Mouse (Mus musculus): ENCODE results near the gene Stxbp4.
A peak's percentile ranks its signal among the peaks of the same experiment; 100 is the strongest.

Gene Stxbp4

DNA sequence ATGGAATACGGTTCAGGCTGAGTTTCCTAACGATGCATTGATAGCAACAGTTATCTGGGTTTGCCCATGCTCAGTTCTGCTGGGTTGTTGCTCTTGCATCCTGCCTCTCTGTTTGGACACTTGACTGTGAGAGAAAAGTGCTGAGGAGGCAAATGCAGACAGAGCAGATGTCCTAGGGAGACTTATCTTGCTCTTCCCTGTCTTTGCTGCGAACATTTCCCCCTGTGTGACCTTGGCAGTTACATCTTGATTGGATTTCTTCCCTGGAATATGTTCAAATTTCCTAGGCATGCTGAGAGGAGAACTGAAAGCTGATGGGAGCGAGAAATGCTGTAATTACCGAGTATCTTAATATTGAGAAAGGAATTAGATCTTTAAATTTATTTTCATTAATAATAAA is 186.4 kb downstream of the Stxbp4 start:
- peak; percentile 38 to 65 for DNase-seq

DNA sequence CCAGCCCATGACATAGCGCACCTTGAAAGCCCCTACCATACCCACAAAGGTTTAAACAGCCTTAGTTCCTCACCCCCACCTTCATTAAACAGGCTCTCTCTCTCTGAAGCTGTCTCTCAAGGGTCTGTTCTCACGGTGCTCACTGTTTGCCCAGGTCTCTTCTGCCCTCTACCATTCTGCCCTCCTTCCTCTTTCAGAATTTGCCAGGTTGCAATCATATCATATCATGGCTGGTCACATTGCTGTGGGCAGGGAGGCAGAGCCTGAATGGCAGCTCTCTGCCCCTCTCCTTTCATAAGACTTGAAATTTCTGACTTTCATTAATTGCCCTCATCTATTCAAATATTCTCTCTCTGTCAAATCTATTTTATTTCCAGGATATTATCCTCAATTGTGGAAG is 195.4 kb downstream of the Stxbp4 start:
- no peak for DNase-seq

- no peak for DNase-seq
These were observed 197.0 kb downstream of the Stxbp4 start for GRCm38 (mm10) chr11:90440851-90441250.

DNA sequence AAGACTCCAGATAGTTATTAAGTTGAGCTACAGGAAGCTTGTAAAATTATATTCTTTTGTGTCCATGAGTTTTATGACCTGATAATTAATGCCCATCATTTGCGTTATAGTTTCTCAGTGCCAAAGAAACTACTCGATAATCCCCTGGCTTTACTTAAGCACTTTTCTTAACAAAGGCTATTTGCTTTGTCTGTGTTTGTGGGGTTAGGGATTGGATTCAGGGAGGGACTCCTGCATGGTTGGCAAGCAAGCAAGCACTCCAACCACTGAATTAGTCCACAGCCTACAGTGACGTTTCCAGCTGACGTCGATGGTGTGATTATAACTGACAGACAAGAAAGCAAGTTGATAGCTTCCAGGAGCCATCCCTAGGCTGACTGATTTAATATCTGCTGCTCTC is 199.1 kb downstream of the Stxbp4 start:
- no peak for DNase-seq
